Mouse (Mus musculus) embryo, embryonic 11.5 days (tissue): Measurements from ENCODE around the gene Dhx34.
"Not testable (repeated sequence)": the region's sequence is repeated elsewhere in the genome, so short reads cannot be mapped to it uniquely, and the experiment has no call there.

Experiments
- DNase-seq: peaks from one replicate; pipeline ENCODE4 v3.0.0-alpha.2; 2012; ENCODE audit warnings: low read depth, low spot score

Dhx34 gene

DNA sequence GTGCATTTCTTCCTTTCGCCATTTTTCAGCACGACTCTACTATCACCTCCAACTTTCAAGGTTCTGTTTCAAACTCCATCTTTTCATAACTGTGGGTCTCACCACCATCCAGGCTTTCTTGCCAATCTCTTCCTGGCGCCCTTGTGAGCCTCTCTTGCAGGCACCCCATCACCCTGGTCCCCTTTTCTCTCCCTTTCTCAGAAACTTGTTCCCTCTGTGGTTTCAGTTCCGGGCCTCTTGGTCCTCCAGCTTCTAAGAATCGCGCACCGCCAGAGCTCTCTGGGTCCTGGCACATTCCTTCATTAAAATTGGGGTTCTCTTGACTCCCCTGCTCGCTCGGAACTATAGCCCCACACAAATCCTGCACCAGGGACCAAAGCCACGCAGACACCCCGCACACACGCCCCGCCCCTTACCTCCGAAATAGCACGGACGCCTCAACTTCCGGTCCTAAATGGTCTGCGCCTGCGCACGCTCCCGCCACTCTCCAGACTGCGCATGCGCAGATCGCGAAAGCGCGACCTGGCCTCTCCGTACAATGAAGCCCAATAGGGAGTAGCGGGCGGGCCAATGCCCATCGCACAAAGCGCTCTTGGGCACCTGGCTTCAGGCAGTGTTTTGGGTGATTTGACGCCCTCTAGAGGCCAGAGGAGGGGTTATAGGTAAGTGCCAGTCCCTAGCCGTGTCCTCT, at the start of gene Dhx34:
TSS of gene Dhx34 (minus strand) at position 456 of the 691 bp plus-strand sequence.
- peak; percentile 97 for DNase-seq

DNA sequence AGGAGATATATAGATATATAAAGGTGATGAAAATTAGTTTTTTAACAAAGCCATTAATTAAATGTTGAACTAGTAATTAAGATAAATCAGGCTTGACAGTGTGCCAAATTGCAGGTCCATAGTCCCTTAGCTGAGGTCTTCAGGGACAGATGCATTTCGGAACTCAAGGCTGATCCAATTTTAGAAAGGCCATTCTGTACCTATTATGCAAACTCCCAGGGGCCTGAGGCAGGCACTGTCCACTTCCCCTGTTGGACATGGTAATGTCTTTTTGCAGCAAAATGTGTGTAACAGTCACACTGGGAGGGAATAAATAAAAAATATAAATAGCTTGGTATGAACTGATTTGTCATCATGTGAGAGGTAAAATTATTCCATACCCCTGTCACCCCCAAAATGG, 49.3 kb upstream of the Dhx34 start:
- no peak for DNase-seq

DNA sequence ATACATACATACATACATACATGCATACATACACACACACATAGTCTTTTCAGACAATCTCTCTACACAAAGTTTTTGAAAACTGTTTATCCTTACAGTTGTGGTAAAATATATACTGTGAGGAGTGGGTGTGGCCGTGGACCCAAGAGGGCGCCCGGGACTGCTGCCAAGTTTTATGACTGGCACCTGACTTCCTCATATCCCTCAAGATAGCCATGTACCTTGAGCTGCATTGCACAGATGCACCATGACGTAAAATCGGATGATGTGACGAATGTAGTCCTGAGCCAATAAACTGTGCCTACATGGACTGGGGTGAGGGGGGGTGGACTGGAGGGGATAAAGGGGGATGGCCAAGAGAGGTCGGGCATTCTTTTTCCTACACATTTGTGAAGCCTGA, 44.8 kb upstream of the Dhx34 start:
- DNase-seq, result not testable (repeated sequence)

DNA sequence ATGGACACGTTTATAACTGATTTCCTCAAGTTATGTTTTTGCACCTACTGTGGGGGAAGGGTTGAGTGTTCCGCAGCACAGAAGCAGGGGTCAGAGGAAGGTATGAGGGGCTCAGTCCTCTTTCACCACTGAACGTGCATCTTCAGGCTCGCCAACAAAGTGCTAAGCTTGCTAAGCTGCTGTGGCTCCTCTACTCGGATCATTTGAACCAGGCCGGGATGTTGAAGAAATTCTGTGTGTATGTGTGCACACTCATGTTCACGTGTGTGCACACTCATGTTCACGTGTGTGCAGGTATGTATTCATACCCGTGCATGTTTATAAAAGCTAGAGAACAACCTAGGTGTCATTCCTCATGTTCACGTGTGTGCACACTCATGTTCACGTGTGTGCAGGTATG, 44.0 kb upstream of the Dhx34 start:
- DNase-seq, result no peak

DNA sequence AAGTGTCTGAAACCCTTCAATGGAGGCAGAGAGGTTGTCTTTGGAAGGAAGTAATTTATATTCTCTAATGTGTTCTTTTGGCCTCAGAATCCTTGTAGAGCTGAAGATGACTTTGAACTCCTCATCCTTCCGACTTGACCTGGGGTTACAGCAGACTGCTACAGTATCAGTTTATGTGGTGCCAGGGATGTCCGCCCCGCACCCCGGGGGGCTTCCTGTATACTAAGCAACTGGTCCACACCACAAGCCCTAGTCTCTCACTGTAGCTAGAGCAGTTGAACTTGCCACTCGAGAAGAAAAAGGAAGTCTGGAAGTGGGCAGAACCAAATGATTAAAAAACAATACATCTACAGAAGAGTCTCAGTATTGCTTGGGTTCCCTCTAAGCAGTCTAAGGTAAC, 42.0 kb upstream of the Dhx34 start:
- no peak for DNase-seq

- peak; percentile 66 for DNase-seq
These were observed 41.4 kb upstream of the Dhx34 start for GRCm38 (mm10) chr7:16263015-16263787.

DNA sequence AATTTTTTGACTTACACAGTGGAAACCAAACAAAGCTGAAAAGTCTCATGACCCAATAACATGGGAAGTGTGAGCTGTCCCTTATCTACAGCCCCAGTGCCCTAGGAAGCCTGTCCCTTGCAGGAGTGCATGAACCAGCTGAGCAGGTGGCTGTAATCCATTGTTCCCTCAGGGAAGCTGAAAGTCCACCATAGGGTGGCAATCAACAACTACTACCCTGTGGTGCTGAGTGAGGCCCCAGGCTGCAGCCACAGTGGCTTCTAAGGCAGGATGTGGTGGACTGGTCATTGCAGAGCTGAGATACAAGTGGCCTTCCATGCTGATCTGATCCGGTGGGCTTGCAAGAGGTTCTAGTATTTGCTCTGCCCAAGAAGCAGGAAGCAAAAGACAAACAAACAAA, 39.3 kb upstream of the Dhx34 start:
- DNase-seq, result no peak

- no peak for DNase-seq
These were observed 37.3 kb upstream of the Dhx34 start, which contains the start of gene C5ar1 for GRCm38 (mm10) chr7:16259110-16259590. Gene C5ar1, minus strand, starts transcription at chr7:16259540.

GRCm38 (mm10) chr7:16257830-16258229, 36.0 kb upstream of the Dhx34 start:
- no peak for DNase-seq

- DNase-seq, result not testable (repeated sequence)
These were observed 34.1 kb upstream of the Dhx34 start for GRCm38 (mm10) chr7:16255963-16256362.

- DNase-seq, result no peak
These were observed 32.4 kb upstream of the Dhx34 start for GRCm38 (mm10) chr7:16254195-16254594.

- DNase-seq, result no peak
These were observed 28.9 kb upstream of the Dhx34 start for GRCm38 (mm10) chr7:16250687-16251086.

DNA sequence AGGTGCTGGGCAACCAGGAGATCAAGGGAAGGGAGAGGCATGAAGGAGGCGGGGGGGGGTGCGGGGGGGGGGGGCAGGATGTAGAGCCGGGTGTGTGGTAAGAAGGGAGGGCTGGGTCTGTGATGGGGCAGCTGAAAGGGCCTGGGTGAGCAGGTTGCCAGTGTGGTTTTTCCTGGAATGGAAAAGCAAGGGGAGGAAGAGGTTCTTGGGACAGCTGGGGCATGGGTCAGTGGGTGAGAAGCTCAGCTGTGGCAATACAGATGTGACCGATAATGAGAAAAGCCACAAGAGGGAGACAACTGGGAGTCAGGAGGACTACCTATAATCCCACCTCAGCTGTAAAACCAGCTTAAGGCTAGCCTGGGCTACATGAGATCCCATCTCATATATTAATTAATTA, 24.1 kb upstream of the Dhx34 start:
- DNase-seq, result no peak

- DNase-seq, result no peak
These were observed 22.2 kb upstream of the Dhx34 start, which contains the start of gene C5ar2 for GRCm38 (mm10) chr7:16244067-16244466. Gene C5ar2, minus strand, starts transcription at chr7:16244154.

- no peak for DNase-seq
These were observed 20.4 kb upstream of the Dhx34 start for GRCm38 (mm10) chr7:16242198-16242597.

GRCm38 (mm10) chr7:16241787-16242186, 19.9 kb upstream of the Dhx34 start:
- DNase-seq, result no peak

GRCm38 (mm10) chr7:16240978-16241303, 19.1 kb upstream of the Dhx34 start:
- no peak for DNase-seq

DNA sequence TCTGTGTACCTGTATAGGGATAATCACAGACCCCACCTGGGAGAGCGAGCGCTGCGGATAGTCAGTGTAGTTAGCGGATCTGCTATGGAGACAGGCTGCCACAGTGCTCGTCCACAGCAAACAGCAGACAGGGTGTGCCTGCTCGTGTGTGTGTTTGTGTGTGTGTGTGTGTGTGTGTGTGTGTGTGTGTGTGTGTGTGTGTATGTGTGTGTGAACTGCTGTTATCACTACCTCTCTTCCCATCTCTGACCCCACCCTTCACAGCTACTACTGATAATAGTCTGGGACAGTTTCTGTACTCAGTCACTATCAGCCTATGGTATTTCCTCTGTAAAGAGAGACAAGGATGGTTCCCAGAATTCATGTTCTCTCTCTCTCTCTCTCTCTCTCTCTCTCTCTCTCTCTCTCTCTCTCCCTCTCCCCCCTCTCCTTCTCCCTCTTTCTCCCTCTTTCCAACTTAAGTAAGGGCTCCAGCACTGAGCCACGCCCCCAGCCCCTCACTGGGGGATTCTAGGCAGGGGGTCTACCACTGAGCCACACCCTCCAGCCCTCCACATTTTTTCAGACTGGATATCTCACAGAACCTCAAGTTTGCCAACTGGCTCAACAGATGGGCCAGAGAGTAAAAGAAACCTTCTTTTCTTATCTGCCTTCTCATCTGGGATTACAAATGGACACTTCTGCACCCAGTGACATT, 18.6 kb upstream of the Dhx34 start:
- no peak for DNase-seq

- no peak for DNase-seq
These were observed 17.7 kb upstream of the Dhx34 start for GRCm38 (mm10) chr7:16239554-16239997.

GRCm38 (mm10) chr7:16229869-16230268, 8.0 kb upstream of the Dhx34 start:
- peak; percentile 34 for DNase-seq

- no peak for DNase-seq
These were observed 7.9 kb downstream of the Dhx34 start for GRCm38 (mm10) chr7:16213986-16214385.

- DNase-seq, result no peak
These were observed 8.6 kb downstream of the Dhx34 start for GRCm38 (mm10) chr7:16213196-16213595.
